Mouse (Mus musculus): ENCODE measurements around the gene Ctdsp2.
A peak's percentile ranks its signal among the peaks of the same experiment; 100 is the strongest.

Ctdsp2 gene

GRCm38 (mm10) chr10:126962966-126963330 lies 15.6 kb upstream of the Ctdsp2 start:
- no peak for DNase-seq (ENCODE audit: low spot score in 2 of 2)

- no peak for DNase-seq (ENCODE audit: low spot score in 2 of 2)
These were observed 14.7 kb upstream of the Ctdsp2 start for GRCm38 (mm10) chr10:126963821-126964220.

GRCm38 (mm10) chr10:126971363-126972050 lies 7.0 kb upstream of the Ctdsp2 start:
- no peak for DNase-seq (ENCODE audit: low spot score in 2 of 2)

GRCm38 (mm10) chr10:126972051-126972725 lies 6.3 kb upstream of the Ctdsp2 start:
- no peak for DNase-seq (ENCODE audit: low spot score in 2 of 2)

GRCm38 (mm10) chr10:126972988-126973387 lies 5.5 kb upstream of the Ctdsp2 start:
- DNase-seq (ENCODE audit: low spot score in 2 of 2): no peak

- DNase-seq (ENCODE audit: low spot score in 2 of 2): no peak
These were observed 2.8 kb upstream of the Ctdsp2 start for GRCm38 (mm10) chr10:126975706-126976105.

- DNase-seq (ENCODE audit: low spot score in 2 of 2): no peak
These were observed 1.4 kb upstream of the Ctdsp2 start for GRCm38 (mm10) chr10:126977076-126977475.

GRCm38 (mm10) chr10:126979121-126979635 lies 661 bp downstream of the Ctdsp2 start:
- peak; percentile 35 to 41 for DNase-seq (ENCODE audit: low spot score in 2 of 2)

GRCm38 (mm10) chr10:126979636-126980151 lies 1.2 kb downstream of the Ctdsp2 start:
- peak in 1 of 2 experiments; percentile 23 for DNase-seq (ENCODE audit: low spot score in 2 of 2)

GRCm38 (mm10) chr10:126980221-126980932 lies 1.9 kb downstream of the Ctdsp2 start:
- DNase-seq (ENCODE audit: low spot score in 2 of 2): no peak

- no peak for DNase-seq (ENCODE audit: low spot score in 2 of 2)
These were observed 2.5 kb downstream of the Ctdsp2 start for GRCm38 (mm10) chr10:126980933-126981530.

GRCm38 (mm10) chr10:126981746-126982145 lies 3.2 kb downstream of the Ctdsp2 start:
- no peak for DNase-seq (ENCODE audit: low spot score in 2 of 2)

GRCm38 (mm10) chr10:126983193-126983725 lies 4.7 kb downstream of the Ctdsp2 start:
- DNase-seq (ENCODE audit: low spot score in 2 of 2): no peak

GRCm38 (mm10) chr10:126984189-126985004 lies 5.9 kb downstream of the Ctdsp2 start:
- DNase-seq (ENCODE audit: low spot score in 2 of 2): no peak

- no peak for DNase-seq (ENCODE audit: low spot score in 2 of 2)
These were observed 6.6 kb downstream of the Ctdsp2 start for GRCm38 (mm10) chr10:126985127-126985526.

- no peak for DNase-seq (ENCODE audit: low spot score in 2 of 2)
These were observed 7.1 kb downstream of the Ctdsp2 start for GRCm38 (mm10) chr10:126985579-126985978.

GRCm38 (mm10) chr10:126986541-126986961 lies 8.0 kb downstream of the Ctdsp2 start:
- DNase-seq (ENCODE audit: low spot score in 2 of 2): no peak

- DNase-seq (ENCODE audit: low spot score in 2 of 2): no peak
These were observed 8.9 kb downstream of the Ctdsp2 start for GRCm38 (mm10) chr10:126987183-126988118.

GRCm38 (mm10) chr10:126988513-126989165 lies 10.1 kb downstream of the Ctdsp2 start:
- no peak for DNase-seq (ENCODE audit: low spot score in 2 of 2)
